Mouse (Mus musculus): ENCODE results near the gene Krt24.

Gene Krt24

DNA sequence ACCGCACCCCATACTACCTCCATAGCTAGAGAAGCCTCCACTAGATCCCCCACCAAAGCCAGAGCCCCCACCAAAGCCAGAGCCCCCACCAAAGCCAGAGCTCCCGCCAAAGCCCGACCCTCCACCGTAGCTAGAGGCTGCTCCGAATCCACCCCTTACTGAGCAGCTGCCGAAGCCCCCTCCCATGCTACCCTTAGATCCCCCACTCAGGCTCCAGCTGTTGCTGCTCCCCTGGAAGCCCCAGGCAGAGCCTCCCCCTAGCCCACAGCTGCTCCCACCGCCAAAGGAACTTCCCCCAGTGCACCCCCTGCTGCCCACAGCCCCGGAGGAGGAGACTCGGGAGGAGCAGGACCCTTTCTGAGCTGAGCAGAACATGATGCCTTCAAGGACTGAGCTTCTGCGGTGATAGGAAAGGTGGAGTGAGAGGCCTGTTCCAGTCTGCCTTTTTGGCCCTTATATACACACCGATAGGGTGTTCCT, at the start of gene Krt24:
Gene Krt24 (minus strand): TSS at position 430 of the 480 bp plus-strand sequence.
- no peak for DNase-seq

GRCm38 (mm10) chr11:99333426-99333825, 48.4 kb upstream of the Krt24 start:
- peak; percentile 30 for DNase-seq

GRCm38 (mm10) chr11:99329655-99330054, 44.6 kb upstream of the Krt24 start:
- DNase-seq: no peak

DNA sequence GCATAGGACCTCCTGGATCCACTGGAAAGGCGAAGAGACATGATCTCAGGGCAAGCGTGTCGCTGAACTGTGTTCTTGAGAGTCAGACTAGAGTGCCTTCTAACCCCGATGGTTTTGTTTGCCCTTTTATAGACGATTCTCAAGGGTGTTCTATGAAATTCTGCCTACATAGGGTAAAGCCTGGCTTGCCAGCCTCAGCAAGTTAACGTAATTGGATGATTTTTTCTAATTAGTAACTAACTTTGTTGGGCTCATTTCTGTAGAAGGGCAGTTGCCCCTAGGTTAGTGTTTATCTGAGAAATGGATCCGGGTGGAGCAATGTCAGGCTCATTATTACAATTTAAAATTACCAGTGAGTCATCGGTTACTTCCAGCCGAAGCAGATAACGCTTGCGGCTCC, 37.8 kb upstream of the Krt24 start, which contains the start of gene Krt25:
Gene Krt25 (minus strand): TSS at position 101 of the 400 bp plus-strand sequence.
- no peak for DNase-seq

- DNase-seq: no peak
Observed at GRCm38 (mm10) chr11:99321094-99321493, 36.0 kb upstream of the Krt24 start.

- DNase-seq: no peak
Observed at GRCm38 (mm10) chr11:99319127-99319526, 34.1 kb upstream of the Krt24 start.

GRCm38 (mm10) chr11:99316543-99316942, 31.5 kb upstream of the Krt24 start:
- peak; percentile 19 for DNase-seq

DNA sequence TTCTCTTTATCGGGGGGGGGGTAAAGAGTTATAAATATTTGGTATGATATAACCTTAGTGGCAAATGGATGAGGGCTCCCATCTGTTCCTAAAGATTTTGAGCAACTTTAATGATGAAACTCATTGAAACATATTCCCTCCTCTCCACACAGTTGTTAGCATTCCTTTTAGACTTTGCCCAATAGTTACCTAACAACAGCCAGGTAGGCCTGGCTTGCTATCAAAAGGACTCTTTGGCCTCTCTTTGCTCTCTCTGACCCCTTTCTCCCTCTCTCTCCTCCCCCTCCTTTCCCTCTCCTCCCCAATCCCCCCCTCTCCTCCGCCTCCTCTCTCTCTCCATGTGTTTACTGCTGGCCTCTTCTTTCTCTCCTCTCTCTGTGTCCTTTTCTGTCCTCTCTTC, 29.5 kb upstream of the Krt24 start:
- DNase-seq: no peak

GRCm38 (mm10) chr11:99310882-99311281, 25.8 kb upstream of the Krt24 start:
- DNase-seq: peak; percentile 18

DNA sequence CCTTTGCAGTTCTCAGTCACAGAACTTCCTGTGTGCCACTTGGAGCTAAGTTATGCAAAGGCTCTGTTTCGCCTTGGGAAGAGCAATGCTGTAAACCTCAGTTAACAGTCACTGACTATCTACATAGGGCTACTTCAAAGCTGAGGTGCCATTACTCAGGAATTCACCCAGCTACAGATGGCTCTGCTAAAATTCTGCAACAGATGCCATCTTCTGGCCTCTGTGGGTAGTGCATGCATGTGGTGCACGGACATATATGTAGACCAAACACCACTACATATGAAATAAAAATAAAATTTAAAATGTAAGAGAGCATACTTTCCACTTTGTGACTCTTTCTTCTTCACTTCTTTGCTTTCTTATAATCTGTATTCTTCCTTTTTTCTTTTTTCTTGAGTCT, 22.5 kb upstream of the Krt24 start:
- peak; percentile 71 for DNase-seq

- DNase-seq: no peak
Observed at GRCm38 (mm10) chr11:99295039-99295438, 10.0 kb upstream of the Krt24 start.

GRCm38 (mm10) chr11:99292846-99293245, 7.8 kb upstream of the Krt24 start:
- DNase-seq: peak; percentile 53

DNA sequence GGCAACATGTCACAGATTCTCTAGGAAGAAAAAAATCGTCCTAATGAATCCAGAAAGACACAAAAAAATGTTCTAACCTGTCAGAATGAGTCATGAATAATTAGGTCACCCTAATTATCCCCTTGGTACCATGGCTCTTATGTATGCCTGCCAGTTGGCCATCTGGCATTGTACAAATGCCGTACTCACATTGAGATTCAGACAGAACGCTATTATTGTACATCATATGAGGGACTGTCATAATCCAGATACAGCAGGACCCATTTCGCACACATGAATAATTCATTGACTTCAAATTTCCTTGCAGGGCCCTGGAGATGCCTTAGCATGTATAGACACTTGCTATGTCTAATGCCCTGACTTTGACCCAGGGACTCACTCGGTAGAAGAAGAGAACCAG, 1.1 kb downstream of the Krt24 start:
- no peak for DNase-seq

DNA sequence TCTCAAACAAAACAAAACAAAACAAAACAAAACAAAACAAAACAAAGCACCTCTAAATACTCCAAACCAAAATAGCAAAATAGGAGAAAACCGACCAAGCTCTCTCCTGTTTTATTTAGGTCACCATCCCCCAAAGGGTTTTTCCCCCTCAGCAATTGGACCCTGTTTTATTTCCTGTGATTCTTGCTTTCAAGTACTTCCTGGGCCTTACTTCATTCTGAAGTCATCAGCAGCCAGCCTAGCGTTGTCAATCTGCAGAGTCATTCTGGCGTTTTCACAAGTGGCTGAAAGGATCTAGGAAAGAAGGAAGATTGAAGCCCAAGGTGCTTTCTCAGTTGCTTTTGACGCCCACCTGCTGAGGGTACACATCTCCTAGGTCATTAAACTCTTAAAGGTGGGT, 1.7 kb downstream of the Krt24 start:
- no peak for DNase-seq

DNA sequence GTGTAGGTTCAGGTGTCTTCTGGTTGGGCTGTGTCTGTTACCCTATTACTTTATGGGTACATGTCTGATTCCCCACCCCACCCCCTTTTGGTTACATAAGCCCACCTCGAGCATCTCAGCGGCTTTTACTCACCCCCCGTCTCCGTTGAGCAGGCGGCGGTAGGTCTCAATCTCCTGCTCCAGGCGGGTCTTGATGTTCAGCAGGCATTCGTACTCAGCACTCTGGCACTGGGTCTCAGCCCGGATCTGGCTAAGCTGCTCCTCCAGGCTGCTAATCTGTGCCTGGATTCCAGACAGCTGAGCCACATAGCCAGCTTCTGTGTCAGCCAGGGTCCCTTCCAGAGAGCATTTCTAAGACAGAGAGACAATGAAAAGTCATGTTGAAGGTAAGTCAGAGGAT, 3.9 kb downstream of the Krt24 start:
- no peak for DNase-seq

DNA sequence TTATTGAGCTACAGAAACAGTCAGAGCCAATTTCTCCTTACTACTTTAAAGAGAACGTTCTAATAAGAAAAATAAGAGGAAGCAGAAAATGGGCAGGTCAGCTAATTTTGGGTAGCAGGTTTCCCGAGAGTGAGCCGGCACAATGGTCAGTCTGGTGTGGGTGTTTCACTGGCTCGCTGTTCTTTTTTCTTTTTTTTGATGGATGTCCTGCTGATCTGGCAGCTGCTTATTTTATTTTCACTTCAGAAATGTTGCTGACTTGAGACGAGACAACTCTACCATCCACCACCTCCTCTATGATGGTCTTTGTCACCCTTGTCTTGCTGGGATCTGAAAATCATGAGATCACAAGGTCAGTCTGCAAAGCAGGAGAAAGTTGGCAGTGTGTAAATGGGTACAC, 5.1 kb downstream of the Krt24 start:
- DNase-seq: no peak

- no peak for DNase-seq
Observed at GRCm38 (mm10) chr11:99276786-99277185, 8.3 kb downstream of the Krt24 start.

DNA sequence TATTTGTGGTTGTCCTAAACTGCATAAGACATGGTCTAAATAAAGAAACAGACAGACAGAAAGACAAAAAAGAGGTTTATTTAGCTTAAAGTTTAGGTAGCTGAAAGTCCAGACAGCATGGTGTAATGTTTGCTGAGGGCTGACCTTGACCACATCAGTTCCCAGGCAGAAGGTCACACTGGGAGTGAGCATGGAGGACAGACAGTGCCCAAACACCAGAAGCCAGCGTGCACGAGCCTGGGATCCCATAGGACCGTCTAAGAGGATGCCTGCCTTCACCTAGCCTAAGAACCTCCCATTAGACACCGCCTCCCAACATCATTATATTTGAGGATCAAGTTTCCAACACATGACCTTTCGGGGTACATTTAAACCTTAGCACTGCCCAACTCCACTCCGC, 9.4 kb downstream of the Krt24 start:
- DNase-seq: no peak

DNA sequence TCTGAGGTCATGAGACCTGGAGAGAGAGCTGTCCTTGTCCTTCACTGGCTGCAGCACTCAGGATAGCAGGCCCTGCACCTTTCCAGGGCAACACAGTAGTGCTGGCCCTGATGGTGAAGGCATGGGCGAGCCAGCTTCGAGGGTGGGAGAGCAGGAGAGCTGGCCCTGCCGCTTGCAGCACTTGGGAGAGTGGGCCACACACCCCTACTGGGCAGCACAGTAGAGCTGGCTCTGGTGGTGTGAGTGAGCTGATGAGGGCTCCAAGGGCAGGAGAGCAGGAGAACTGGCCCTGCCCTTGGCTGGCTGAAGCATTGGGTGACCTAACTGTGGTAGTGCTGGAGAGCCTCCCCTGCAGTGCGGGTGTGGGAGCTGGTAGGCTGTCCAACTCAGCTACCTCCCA, 12.3 kb downstream of the Krt24 start:
- DNase-seq: no peak

GRCm38 (mm10) chr11:99269192-99269591, 15.9 kb downstream of the Krt24 start:
- no peak for DNase-seq

DNA sequence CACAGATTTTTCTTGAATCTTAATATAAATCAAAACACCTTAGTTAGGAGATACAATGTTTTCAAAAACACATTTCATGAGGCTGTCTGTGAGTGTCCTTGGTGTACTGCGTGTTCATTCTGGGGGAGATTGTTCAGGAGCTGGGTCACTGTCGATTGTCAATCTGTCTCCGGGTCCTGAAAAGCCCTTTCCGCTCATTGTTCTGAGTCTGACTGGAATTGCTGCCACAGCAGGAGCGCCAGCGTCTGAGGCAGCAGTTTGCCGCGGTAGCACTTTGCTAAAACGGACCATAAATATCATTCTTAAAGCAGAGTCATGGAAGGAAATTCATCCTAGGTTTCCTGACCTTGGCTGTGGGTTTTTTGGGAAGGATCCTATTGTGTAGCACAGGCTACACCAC, 19.3 kb downstream of the Krt24 start:
- no peak for DNase-seq

DNA sequence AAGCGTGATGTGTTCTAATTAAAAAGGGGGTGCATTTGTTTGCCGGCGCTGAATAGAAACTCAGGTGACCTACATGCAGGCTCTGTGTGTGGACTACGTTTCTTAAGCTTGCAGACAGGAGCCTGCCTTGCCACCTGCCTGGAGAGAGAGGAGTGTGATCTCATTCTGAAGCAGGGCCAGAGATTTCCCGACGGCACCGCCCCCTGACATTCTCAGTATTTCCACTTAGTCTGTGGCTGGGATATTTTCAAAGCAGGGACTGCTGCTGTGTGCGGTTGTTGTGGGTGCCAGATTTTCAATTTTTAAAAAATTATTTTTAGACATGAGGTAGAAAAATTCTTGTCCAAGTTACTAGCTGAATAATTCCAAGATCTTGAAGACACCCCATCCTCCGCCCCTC, 19.8 kb downstream of the Krt24 start:
- DNase-seq: no peak

DNA sequence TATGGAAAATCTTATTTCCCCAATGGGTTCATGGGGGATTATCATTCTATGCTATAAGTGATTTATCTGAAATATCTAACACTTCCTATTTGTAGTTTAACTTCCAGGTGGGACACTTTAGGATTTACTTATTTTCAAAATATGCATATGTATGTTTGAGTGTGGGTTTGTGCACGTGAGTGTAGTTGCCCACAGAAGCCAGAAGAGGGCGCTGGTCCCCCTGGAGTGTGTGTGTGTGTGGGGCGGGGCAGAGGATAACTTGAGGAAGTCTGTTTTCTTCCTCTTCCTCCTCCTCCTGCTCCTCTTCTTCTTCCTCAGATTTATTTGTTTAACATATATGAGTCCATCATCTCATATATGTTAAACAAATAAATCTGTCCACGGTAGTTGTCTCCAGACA, 28.8 kb downstream of the Krt24 start:
- no peak for DNase-seq

- no peak for DNase-seq
Observed at GRCm38 (mm10) chr11:99255316-99255715, 29.7 kb downstream of the Krt24 start.

- DNase-seq: no peak
Observed at GRCm38 (mm10) chr11:99253893-99254292, 31.2 kb downstream of the Krt24 start.

- DNase-seq: no peak
Observed at GRCm38 (mm10) chr11:99252671-99253070, 32.4 kb downstream of the Krt24 start.

Data from lung, postnatal 10 days (tissue).